ENCODE assay signal across 27 mouse cellular contexts in the genomic region with DNA sequence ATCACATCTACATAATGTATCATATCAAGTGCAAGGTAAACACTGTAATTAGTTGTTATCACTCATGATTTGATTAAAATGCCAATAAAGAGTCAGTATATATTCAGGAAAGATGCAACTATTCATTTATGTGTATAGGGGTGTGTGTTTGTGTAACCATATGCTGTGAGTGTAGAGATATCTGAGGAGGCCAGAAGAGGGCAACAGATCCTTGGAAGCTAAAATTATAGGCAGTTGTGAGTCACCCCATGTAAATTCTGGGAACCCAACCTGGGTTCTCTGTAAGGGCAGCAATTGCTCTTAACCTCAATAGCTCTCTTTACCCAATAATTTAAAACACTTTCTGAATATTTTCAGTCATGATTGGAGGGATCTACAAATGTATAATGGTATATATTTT. TPM values are rescaled to one million over a fixed set of nuclear protein-coding genes. Genes with fewer than 3 reads are reported as not detected.
"Had no signal": no experiment of that assay in that cellular context is flagged by ENCODE, and none has a peak within 500 bp of the region (broad histone marks: within the 10 kb centered on the region; RNA-seq: fewer than 3 reads in every experiment).

No protein-coding gene starts in this region.

- H3K4me3 ChIP-seq: limb, embryonic 12.5 days; limb, embryonic 15.5 days; liver, embryonic 12.5 days; liver, embryonic 15.5 days; midbrain, embryonic 12.5 days; midbrain, embryonic 15.5 days; neural tube, embryonic 12.5 days; neural tube, embryonic 15.5 days; stomach, embryonic 15.5 days had no signal

- H3K4me2 ChIP-seq: limb, embryonic 12.5 days; limb, embryonic 15.5 days; liver, embryonic 12.5 days; liver, embryonic 15.5 days; midbrain, embryonic 12.5 days; midbrain, embryonic 15.5 days; neural tube, embryonic 12.5 days; neural tube, embryonic 15.5 days; stomach, embryonic 15.5 days had no signal

- H3K27me3 ChIP-seq: limb, embryonic 12.5 days; limb, embryonic 15.5 days; liver, embryonic 12.5 days; liver, embryonic 15.5 days; midbrain, embryonic 12.5 days; midbrain, embryonic 15.5 days; neural tube, embryonic 12.5 days; neural tube, embryonic 15.5 days; stomach, embryonic 15.5 days had no signal

- ATAC-seq: intestine, postnatal 0 days; liver, embryonic 12.5 days; midbrain, embryonic 15.5 days had no signal

- H3K9ac ChIP-seq: limb, embryonic 12.5 days; limb, embryonic 15.5 days; liver, embryonic 12.5 days; liver, embryonic 15.5 days; midbrain, embryonic 12.5 days; midbrain, embryonic 15.5 days; neural tube, embryonic 12.5 days; neural tube, embryonic 15.5 days; stomach, embryonic 15.5 days had no signal

- DNase-seq: kidney, adult 2 months; kidney, postnatal 10 days; kidney, postnatal 4 days; layer of hippocampus, postnatal 36 days; left cerebral cortex, postnatal 4 days; right cerebral cortex, adult 18-20 months; right cerebral cortex, postnatal 14 days; spleen, adult 18-20 months; thymus, postnatal 25 days had no signal

- H3K27ac ChIP-seq: limb, embryonic 12.5 days; limb, embryonic 15.5 days; liver, embryonic 12.5 days; liver, embryonic 15.5 days; macrophage; midbrain, embryonic 12.5 days; midbrain, embryonic 15.5 days; neural tube, embryonic 12.5 days; neural tube, embryonic 15.5 days; stomach, embryonic 15.5 days had no signal

- H3K4me1 ChIP-seq: midbrain, embryonic 12.5 days; midbrain, embryonic 15.5 days; neural tube, embryonic 12.5 days; neural tube, embryonic 15.5 days; stomach, embryonic 15.5 days had no signal

- H3K36me3 ChIP-seq: midbrain, embryonic 12.5 days; midbrain, embryonic 15.5 days; neural tube, embryonic 12.5 days; neural tube, embryonic 15.5 days; stomach, embryonic 15.5 days had no signal

- H3K9me3 ChIP-seq: limb, embryonic 12.5 days; limb, embryonic 15.5 days; liver, embryonic 12.5 days; liver, embryonic 15.5 days; midbrain, embryonic 12.5 days; midbrain, embryonic 15.5 days; neural tube, embryonic 12.5 days; neural tube, embryonic 15.5 days; stomach, embryonic 15.5 days had no signal

RNA-seq across cellular contexts. Expression of a gene that starts 48.4 kb away (rescaled TPM):
- total RNA-seq: layer of hippocampus, adult 18-20 months; layer of hippocampus, postnatal 10 days; layer of hippocampus, postnatal 36 days; left cerebral cortex, adult 8-10 months; left cerebral cortex, postnatal 14 days; left cerebral cortex, postnatal 4 days; megakaryocyte, adult 5-6 weeks had no signal
- polyA plus RNA-seq: intestine, postnatal 0 days; limb, embryonic 12.5 days; limb, embryonic 15.5 days; liver, embryonic 12.5 days; liver, embryonic 15.5 days; lung, embryonic 16.5 days; macrophage; midbrain, embryonic 12.5 days; midbrain, embryonic 15.5 days; neural tube, embryonic 12.5 days; neural tube, embryonic 15.5 days; stomach, embryonic 15.5 days; thymus, postnatal 0 days had no signal
